Mouse (Mus musculus) lung, embryonic 15.5 days (tissue): ENCODE data around the gene 1110051M20Rik. TPM values are rescaled to one million over a fixed set of nuclear protein-coding genes. Genes with fewer than 3 reads are reported as not detected.

ENCODE experiments used
- ATAC-seq: fragments of 200-750 bp; cut with Nextera tagmentation; 2 replicates; pipeline ENCODE4 v1.8.0; 2017; ENCODE audit warnings: moderate number of reproducible peaks, borderline replicate concordance; ENCODE audit not compliant: low FRiP score, low TSS enrichment; ENCODE audit errors: extremely low read depth
- H3K27ac ChIP-seq: fragments of 300-500 bp; sonication (generic); 2 replicates; pipeline ENCODE4 v1.5.1; 2015; ENCODE audit warnings: moderate library complexity, mild to moderate bottlenecking, inconsistent platforms
- H3K27me3 ChIP-seq: fragments of 300-500 bp; sonication (generic); 2 replicates; pipeline ENCODE4 v1.6.1; 2015; ENCODE audit warnings: inconsistent platforms
- H3K36me3 ChIP-seq: fragments of 300-500 bp; sonication (generic); 2 replicates; pipeline ENCODE4 v1.6.1; 2015; ENCODE audit warnings: inconsistent platforms
- H3K4me1 ChIP-seq: fragments of 300-500 bp; sonication (generic); 2 replicates; pipeline ENCODE4 v1.6.1; 2015; ENCODE audit warnings: inconsistent platforms
- H3K4me2 ChIP-seq: fragments of 300-500 bp; sonication (generic); 2 replicates; pipeline ENCODE4 v1.6.1; 2015; ENCODE audit warnings: inconsistent platforms, mild to moderate bottlenecking, moderate library complexity
- H3K4me3 ChIP-seq: fragments of 300-500 bp; sonication (generic); 2 replicates; pipeline ENCODE4 v1.5.1; 2015; ENCODE audit warnings: mild to moderate bottlenecking, inconsistent platforms
- H3K9ac ChIP-seq: fragments of 300-500 bp; sonication (generic); 2 replicates; pipeline ENCODE4 v1.6.1; 2015; ENCODE audit warnings: inconsistent platforms
- H3K9me3 ChIP-seq: fragments of 300-500 bp; sonication (generic); 2 replicates; pipeline ENCODE4 v1.6.1; 2016; ENCODE audit warnings: inconsistent platforms
- WGBS: fragments of 180-500 bp; shearing (Covaris S2); methylation state at CpG from one replicate; pipeline ENCODE4 v1.1.7; 2015; 5-methylcytosine and 5-hydroxymethylcytosine counted together
- polyA plus RNA-seq: library from polyadenylated mRNA; unstranded; fragments of >200 nt; fragmentation: Nextera tagmentation; extraction: Ambion mirVana; gene quantifications from 2 replicates; pipeline ENCODE4 v1.2.1, GENCODE M21; 2015

Gene 1110051M20Rik
- polyA plus RNA-seq, 1 experiment from 2014 or later: 66.8 TPM

DNA sequence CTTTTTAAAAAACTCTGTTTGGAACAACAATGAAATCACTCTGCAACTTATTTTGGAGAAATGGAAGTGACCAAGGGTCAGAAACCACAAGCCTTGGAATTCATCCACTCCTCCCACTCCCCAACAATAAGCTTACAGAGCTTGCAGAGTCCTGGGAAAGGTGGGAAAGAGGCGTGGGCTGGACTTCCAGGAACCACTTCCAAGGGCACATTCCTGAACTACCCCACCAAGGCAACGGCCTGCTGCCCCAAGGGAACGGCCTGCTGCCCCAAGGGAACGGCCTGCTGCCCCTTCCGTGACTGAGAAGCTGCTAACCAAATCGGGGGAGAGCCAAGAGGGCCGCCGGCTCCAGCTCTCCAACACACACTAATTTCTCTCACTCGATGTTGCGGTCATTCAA lies 5.2 kb downstream of the 1110051M20Rik start:
- no peak overlapping the region for H3K4me2 ChIP-seq
- no peak for ATAC-seq
- no peaks in the 10 kb centered on the region for H3K36me3 ChIP-seq
- H3K9ac ChIP-seq: no peak overlapping the region
- WGBS: 58% methylated on average over 10 of the region's 10 CpGs
- peaks cover 56% of the 10 kb centered on the region for H3K4me1 ChIP-seq
- H3K27ac ChIP-seq: peak overlapping the region; percentile 82
- no peak overlapping the region for H3K4me3 ChIP-seq
- H3K9me3 ChIP-seq: no peaks in the 10 kb centered on the region
- H3K27me3 ChIP-seq: no peaks in the 10 kb centered on the region

DNA sequence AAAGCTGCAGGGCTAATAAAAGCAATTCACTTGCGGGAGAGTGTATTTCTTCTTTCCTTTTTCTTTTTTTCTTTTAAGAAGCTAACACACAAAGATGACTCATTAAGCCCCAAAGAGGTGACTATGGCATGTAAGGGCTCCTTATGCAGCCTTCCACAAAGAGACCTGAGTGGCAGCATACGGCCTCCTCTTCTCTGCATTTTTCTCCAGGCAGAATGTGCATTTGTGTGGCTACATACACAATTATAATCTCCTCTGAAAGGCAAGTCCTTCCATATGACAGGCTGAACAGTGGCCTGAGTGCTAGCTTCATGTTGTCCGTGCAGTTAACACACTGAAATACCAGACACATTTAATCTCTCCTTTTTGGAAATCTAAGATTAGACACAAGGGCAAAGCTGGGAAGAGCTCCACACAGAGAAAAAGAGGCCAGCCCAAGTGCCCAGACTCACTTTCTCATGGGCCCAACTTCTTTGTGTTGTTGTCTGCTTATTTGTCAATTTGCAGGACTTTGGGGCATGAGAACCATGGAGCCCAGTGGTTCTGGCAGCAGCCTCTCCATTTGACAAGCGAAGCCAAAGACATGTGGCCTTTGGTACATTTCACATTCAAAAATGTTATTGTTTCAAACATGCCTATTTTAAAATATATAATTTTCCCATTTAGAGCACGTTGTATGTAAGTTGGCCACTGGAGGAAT lies 7.2 kb downstream of the 1110051M20Rik start:
- WGBS: 69% methylated on average over 5 of the region's 5 CpGs
- Histone ChIP-seq H3K9me3 (no peaks in the 10 kb centered on the region), H3K4me1 (peaks cover 43% of the 10 kb centered on the region), H3K9ac (no peak overlapping the region), H3K4me2 (no peak overlapping the region), H3K4me3 (no peak overlapping the region), H3K36me3 (no peaks in the 10 kb centered on the region), H3K27me3 (no peaks in the 10 kb centered on the region), H3K27ac (peak overlapping the region; percentile 57)
- no peak for ATAC-seq

DNA sequence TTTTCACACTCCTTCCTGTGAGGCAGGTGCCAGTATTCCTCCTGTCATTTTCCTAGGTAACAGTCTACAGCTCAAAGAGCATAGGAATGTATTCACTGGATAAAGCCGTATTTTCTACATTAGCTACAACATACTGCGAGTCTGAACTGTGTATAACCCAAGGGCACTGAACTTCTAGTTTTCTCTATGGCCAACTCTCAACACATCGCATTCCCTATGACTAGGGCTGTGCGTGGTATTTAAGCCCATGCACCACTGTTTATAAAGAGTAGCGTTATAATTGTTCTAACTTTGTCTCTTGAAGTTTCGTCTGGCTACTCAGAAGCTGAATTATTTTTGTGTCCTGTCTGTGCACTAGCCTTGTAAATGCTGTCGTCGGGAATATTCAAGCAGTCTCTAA lies 7.8 kb downstream of the 1110051M20Rik start:
- H3K36me3 ChIP-seq: no peaks in the 10 kb centered on the region
- no peak for ATAC-seq
- WGBS: 76% methylated on average over 8 of the region's 8 CpGs
- no peaks in the 10 kb centered on the region for H3K9me3 ChIP-seq
- H3K4me1 ChIP-seq: peaks cover 38% of the 10 kb centered on the region
- no peak overlapping the region for H3K9ac ChIP-seq
- no peak overlapping the region for H3K4me2 ChIP-seq
- no peak overlapping the region for H3K4me3 ChIP-seq
- H3K27ac ChIP-seq: peak overlapping the region; percentile 57
- no peaks in the 10 kb centered on the region for H3K27me3 ChIP-seq

DNA sequence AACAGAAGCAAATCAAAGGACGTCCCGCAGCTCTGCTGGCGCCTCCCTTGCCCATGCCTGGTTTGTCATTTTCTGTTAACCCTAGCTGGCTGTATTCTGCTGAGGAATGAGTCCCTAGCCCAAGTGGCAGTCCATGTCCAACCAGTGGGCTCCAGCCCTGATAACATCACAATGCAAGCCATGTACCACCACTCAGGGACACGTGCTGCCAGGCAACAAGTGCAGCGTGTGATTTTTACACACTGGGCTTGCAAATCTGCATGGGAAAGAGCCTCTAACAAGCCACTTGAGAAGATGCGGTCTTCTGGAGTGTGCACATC lies 13.9 kb downstream of the 1110051M20Rik start:
- Histone ChIP-seq H3K27me3 (no peaks in the 10 kb centered on the region), H3K36me3 (no peaks in the 10 kb centered on the region), H3K4me1 (peaks cover 26% of the 10 kb centered on the region), H3K27ac (0 out of 2 replicates have a peak overlapping the region, but pooled peaks have one; percentile 39), H3K9me3 (no peaks in the 10 kb centered on the region), H3K9ac (no peak overlapping the region), H3K4me3 (no peak overlapping the region), H3K4me2 (no peak overlapping the region)
- no peak for ATAC-seq
- 42% methylated on average over 6 of the region's 6 CpGs for WGBS

DNA sequence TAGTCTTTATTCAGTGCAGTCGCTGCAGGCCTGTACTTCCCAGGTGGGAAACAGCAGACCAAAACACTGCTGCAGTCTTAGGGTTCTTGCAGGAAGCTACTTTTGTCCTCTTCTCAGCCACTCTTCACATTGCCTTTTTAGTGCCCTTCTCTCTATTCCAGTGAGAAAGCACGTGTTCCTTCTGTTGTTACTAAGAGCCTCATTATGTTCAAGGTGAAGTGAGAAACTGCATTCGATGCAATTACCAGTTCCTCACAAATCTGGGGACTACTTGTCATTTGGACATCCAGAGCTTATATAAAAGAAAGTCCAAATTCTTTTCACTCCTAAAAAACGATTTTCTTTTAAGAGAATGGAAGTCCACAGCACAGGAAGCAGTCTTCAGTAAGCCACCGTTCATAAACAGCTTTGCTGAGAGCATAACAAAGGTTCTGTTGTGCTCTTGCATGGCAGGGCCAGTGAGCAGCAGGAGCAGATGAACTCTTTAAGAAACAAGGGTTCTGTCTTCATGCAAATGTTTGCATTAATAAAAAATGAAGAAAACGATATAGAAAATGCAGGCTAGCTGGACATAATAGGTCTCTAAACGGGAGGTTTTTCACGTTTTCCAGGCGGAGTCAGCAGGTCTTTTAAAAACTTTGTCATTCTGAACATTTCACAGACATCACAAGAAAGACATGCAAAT lies 14.4 kb downstream of the 1110051M20Rik start:
- Histone ChIP-seq H3K9ac (no peak overlapping the region), H3K4me3 (no peak overlapping the region), H3K4me1 (peaks cover 26% of the 10 kb centered on the region), H3K4me2 (no peak overlapping the region), H3K27me3 (no peaks in the 10 kb centered on the region), H3K36me3 (no peaks in the 10 kb centered on the region), H3K9me3 (no peaks in the 10 kb centered on the region), H3K27ac (0 out of 2 replicates have a peak overlapping the region, but pooled peaks have one; percentile 3)
- ATAC-seq: no peak
- 35% methylated on average over 9 of the region's 9 CpGs for WGBS

DNA sequence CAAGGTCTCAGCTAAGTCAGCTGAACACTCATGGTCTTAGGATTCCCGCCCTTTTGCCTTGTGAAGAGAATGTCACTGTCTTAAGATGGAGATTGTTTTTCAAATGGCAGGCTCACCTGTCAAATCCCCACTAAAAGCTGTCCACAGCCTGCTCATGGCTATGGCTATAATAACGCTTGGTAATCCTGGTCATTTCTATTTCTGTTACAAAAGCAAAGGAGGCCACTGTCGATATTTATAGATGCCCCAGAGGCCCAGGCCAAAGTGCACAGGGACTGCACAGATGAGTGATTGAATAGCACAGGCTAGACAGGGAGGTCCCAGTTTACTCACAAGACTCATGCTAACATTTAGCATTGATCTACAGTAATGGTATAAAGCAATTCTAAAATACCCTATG lies 15.4 kb downstream of the 1110051M20Rik start:
- Histone ChIP-seq H3K9me3 (no peaks in the 10 kb centered on the region), H3K9ac (no peak overlapping the region), H3K4me2 (no peak overlapping the region), H3K27ac (no peak overlapping the region), H3K36me3 (no peaks in the 10 kb centered on the region), H3K4me1 (peaks cover 33% of the 10 kb centered on the region), H3K27me3 (no peaks in the 10 kb centered on the region), H3K4me3 (no peak overlapping the region)
- 83% methylated on average over 3 of the region's 3 CpGs for WGBS
- no peak for ATAC-seq

DNA sequence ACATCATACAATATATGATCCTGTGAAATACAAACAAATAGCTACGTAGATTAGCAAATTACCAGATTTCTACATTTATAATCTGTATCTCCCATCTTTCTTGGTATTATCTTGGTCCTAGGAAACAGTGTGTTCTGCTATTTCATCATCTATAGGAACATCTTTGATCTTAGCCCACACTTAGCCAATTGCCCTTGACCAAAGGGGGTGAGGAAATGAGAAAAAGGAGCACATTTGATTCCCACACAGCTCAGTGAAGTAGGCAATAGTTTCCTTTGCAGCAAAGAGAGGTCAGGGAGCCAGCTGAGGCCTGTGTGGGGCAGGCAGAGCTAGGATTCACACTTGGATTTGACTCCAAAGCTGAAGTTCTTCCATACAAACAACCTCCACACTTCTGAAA lies 18.2 kb downstream of the 1110051M20Rik start:
- Histone ChIP-seq H3K9ac (no peak overlapping the region), H3K27ac (no peak overlapping the region), H3K4me2 (no peak overlapping the region), H3K4me3 (no peak overlapping the region), H3K9me3 (no peaks in the 10 kb centered on the region), H3K4me1 (peaks cover 35% of the 10 kb centered on the region), H3K36me3 (0 out of 2 replicates have a peak, but pooled peaks cover 2% of the 10 kb centered on the region), H3K27me3 (no peaks in the 10 kb centered on the region)
- ATAC-seq: no peak
- 69% methylated on average over 1 of the region's 1 CpGs for WGBS

DNA sequence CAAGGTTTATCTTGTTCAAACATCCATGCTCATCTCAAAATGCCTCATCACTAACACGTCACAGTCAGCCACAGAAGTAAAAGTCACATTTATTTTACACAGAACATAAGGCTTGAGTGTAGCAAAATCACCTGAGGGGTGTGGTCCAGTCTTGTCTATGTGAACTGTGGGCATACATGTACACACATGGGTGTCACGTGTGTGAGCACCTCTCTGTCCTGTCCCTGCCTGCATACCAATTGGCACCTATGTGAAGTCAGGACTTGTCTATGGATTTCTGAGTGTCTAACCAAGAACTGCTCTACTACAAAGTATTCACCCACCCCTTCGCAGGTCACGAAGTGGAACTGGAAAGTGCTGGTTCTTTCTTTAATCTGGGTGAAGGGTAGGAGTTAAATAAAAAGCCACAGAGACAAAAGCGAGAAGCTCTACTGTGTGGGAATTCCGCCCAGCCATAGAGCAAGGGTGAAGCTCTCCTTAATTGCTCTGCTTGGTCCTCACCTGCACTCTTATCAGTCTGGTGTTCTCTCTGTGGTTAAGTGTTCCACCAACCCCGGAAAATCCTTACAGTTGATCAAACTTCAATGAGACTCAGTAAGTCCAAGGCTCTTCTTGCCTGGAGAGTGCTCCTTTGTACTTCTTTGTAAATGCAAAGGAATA lies 20.3 kb downstream of the 1110051M20Rik start:
- Histone ChIP-seq H3K4me3 (no peak overlapping the region), H3K9me3 (no peaks in the 10 kb centered on the region), H3K4me1 (peaks cover 17% of the 10 kb centered on the region; the same call in 1 of the 2 replicates), H3K27me3 (no peaks in the 10 kb centered on the region), H3K36me3 (0 out of 2 replicates have a peak, but pooled peaks cover 4% of the 10 kb centered on the region), H3K9ac (no peak overlapping the region), H3K4me2 (no peak overlapping the region), H3K27ac (no peak overlapping the region)
- WGBS: 63% methylated on average over 7 of the region's 7 CpGs
- no peak for ATAC-seq

DNA sequence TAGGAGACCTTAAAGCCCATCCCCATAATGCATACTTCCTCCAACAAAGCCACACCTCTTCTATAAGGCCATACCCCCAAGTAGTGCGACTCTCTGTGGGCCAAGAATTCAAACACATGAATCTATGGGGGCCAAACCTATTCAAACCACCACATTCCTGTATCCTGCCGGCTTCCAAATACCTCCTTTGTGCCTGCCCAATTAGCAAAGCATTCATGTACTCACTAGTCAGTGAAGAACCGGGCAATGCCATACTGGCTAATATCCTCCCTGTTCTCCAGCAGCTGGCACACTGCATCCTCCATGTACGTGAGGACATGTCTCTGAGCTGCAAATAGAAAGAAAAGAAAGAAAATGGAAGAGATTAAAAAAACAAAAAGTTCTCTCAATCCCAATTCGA lies 22.9 kb downstream of the 1110051M20Rik start:
- H3K4me1 ChIP-seq: peaks cover 13% of the 10 kb centered on the region; the same call in 1 of the 2 replicates
- no peaks in the 10 kb centered on the region for H3K9me3 ChIP-seq
- H3K36me3 ChIP-seq: 0 out of 2 replicates have a peak, but pooled peaks cover 4% of the 10 kb centered on the region
- H3K27ac ChIP-seq: no peak overlapping the region
- no peak overlapping the region for H3K9ac ChIP-seq
- no peak overlapping the region for H3K4me3 ChIP-seq
- 90% methylated on average over 5 of the region's 5 CpGs for WGBS
- H3K27me3 ChIP-seq: no peaks in the 10 kb centered on the region
- no peak for ATAC-seq
- H3K4me2 ChIP-seq: no peak overlapping the region

DNA sequence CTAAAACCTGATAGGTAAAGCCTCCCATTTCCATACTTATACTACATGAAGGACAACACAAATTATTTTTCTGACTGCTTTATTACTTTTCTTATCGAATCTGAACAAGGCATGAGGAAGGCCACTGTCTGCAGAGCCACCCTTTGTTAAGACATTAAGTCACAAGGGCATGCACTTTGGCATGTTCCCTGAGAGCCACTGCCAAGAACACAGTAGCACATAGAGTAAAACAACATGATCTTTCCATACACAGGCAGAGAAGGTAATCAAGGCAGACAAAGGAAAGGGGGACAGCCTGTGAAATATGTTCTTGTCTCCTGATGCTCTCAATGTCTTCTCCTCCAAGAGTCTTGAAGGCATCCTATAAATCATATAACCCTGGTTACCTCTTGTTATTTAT lies 30.7 kb downstream of the 1110051M20Rik start:
- H3K36me3 ChIP-seq: no peaks in the 10 kb centered on the region
- no peak overlapping the region for H3K9ac ChIP-seq
- ATAC-seq: no peak
- H3K9me3 ChIP-seq: no peaks in the 10 kb centered on the region
- no peak overlapping the region for H3K4me3 ChIP-seq
- no peak overlapping the region for H3K4me2 ChIP-seq
- no peaks in the 10 kb centered on the region for H3K27me3 ChIP-seq
- no peaks in the 10 kb centered on the region for H3K4me1 ChIP-seq
- no peak overlapping the region for H3K27ac ChIP-seq
- 75% methylated on average over 1 of the region's 1 CpGs for WGBS

DNA sequence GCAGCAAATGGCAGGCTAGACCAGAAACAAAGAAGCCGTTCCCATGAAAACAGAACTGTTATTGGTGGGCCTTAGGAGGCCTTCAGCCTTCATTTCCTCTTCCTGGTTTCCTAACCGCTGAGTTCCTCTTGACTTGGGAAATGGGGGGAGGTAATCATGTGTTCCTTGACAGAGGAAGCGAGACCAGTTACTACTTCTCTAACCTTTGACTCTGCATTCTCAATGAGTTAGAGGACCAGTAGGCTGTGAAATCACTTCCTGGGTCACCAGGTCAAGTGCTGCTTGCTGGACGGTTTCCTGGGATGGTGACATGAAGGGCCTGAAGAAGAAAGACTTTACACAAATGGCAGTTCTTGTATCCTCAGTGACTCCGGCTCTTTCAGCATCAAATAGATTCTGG lies 32.1 kb downstream of the 1110051M20Rik start:
- Histone ChIP-seq H3K9ac (no peak overlapping the region), H3K4me3 (no peak overlapping the region), H3K4me2 (no peak overlapping the region), H3K36me3 (no peaks in the 10 kb centered on the region), H3K4me1 (no peaks in the 10 kb centered on the region), H3K27ac (0 out of 2 replicates have a peak overlapping the region, but pooled peaks have one; percentile 19), H3K27me3 (no peaks in the 10 kb centered on the region), H3K9me3 (no peaks in the 10 kb centered on the region)
- 42% methylated on average over 5 of the region's 5 CpGs for WGBS
- no peak for ATAC-seq

DNA sequence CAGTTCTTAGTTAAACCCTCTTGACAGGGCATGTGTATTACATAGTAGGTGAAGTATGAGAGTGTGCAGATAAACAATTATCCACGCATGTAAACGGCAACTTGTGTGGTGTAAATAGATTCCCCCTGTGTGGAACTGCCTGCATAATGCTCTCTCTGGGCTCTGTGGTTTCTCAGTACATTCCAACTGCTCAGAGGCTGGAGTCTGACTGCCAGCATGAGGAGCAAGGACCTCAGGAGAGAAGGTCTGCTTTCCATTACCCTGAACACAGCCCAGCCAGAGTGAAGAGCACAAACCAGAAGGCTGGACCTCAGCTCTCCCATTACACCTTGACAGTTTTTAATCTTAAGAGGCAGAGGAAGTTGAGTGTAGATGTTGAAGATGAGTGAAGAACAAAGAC lies 33.0 kb downstream of the 1110051M20Rik start:
- WGBS: 75% methylated on average over 2 of the region's 2 CpGs
- no peaks in the 10 kb centered on the region for H3K27me3 ChIP-seq
- H3K27ac ChIP-seq: no peak overlapping the region
- no peak overlapping the region for H3K4me3 ChIP-seq
- H3K4me1 ChIP-seq: no peaks in the 10 kb centered on the region
- H3K36me3 ChIP-seq: no peaks in the 10 kb centered on the region
- H3K9me3 ChIP-seq: no peaks in the 10 kb centered on the region
- no peak for ATAC-seq
- H3K4me2 ChIP-seq: no peak overlapping the region
- H3K9ac ChIP-seq: no peak overlapping the region
